Mouse (Mus musculus) ES-E14 (cell line): ENCODE results near the gene Otulin. TPM values are rescaled to one million over a fixed set of nuclear protein-coding genes. Genes with fewer than 3 reads are reported as not detected.

Source experiments
- DNase-seq: peaks from one replicate; pipeline ENCODE4 v3.0.0-alpha.2; 2013; ENCODE audit warnings: low read depth, low spot score
- H3K27ac ChIP-seq: 2 replicates; pipeline ENCODE4 v1.5.1; 2012; ENCODE audit warnings: low read depth, mild to moderate bottlenecking, low read length, moderate library complexity, mixed read lengths; ENCODE audit not compliant: poor library complexity, insufficient read depth, severe bottlenecking
- H3K36me3 ChIP-seq: 2 replicates; pipeline ENCODE4 v1.6.1; 2012; ENCODE audit warnings: mild to moderate bottlenecking, low read length, moderate library complexity, mixed read lengths; ENCODE audit not compliant: control insufficient read depth, poor library complexity, insufficient read depth, severe bottlenecking
- H3K4me1 ChIP-seq, 2 experiments: fragments of 150-350 bp in 1 of 2; sonication (generic) in 1 of 2; 2 replicates each; pipeline ENCODE4 v1.6.1; 2012; ENCODE audit warnings: low read length in 2 of 2, mild to moderate bottlenecking in 1 of 2, mixed read lengths in 1 of 2; ENCODE audit not compliant: control insufficient read depth in 2 of 2, insufficient read depth in 2 of 2, poor library complexity in 1 of 2
- H3K4me3 ChIP-seq, 2 experiments: fragments of 150-350 bp in 1 of 2; sonication (generic) in 1 of 2; 2 replicates each; pipeline ENCODE4 v1.5.1; 2012; ENCODE audit warnings: low read length in 2 of 2, low read depth in 1 of 2, mild to moderate bottlenecking in 1 of 2, mixed read lengths in 1 of 2; ENCODE audit not compliant: insufficient read depth in 1 of 2, poor library complexity in 1 of 2, severe bottlenecking in 1 of 2
- H3K9ac ChIP-seq: 2 replicates; pipeline ENCODE4 v1.6.1; 2012; ENCODE audit warnings: low read depth, mild to moderate bottlenecking, low read length, mixed read lengths; ENCODE audit not compliant: poor library complexity, insufficient read depth, severe bottlenecking
- H3K9me3 ChIP-seq: fragments of 150-350 bp; sonication (generic); 2 replicates; pipeline ENCODE4 v1.6.1; 2012; ENCODE audit warnings: low read depth, mild to moderate bottlenecking, low read length; ENCODE audit not compliant: control insufficient read depth, insufficient read depth
- CHD2 ChIP-seq: IDR thresholded peaks from 2 replicates; pipeline ENCODE4 v1.6.1; 2014; ENCODE audit warnings: mild to moderate bottlenecking, low read depth, low read length, inconsistent platforms
- HCFC1 ChIP-seq: IDR thresholded peaks from 2 replicates; pipeline ENCODE4 v1.6.1; 2012; ENCODE audit warnings: low read length, inconsistent platforms, borderline replicate concordance; ENCODE audit not compliant: insufficient read depth
- MAFK ChIP-seq: IDR thresholded peaks from 2 replicates; pipeline ENCODE4 v1.6.1; 2014; ENCODE audit warnings: mild to moderate bottlenecking, low read depth, low read length, inconsistent platforms; ENCODE audit not compliant: insufficient read depth
- ZC3H11A ChIP-seq: IDR thresholded peaks from 2 replicates; pipeline ENCODE4 v1.6.1; 2012; ENCODE audit warnings: low read depth, mild to moderate bottlenecking, inconsistent platforms, low read length, borderline replicate concordance
- ZNF384 ChIP-seq: IDR thresholded peaks from 2 replicates; pipeline ENCODE4 v1.6.1; 2012; ENCODE audit warnings: low read depth, low read length, inconsistent platforms
- in situ Hi-C, 2 experiments: fragments of 600-800 bp; cut with MboI; formaldehyde crosslinking; loops; one replicate each; pipeline ENCODE4 v1.15.1; 2025; ENCODE audit warnings: low sequenced_read_pairs in 2 of 2, inconsistent platforms in 1 of 2; ENCODE audit not compliant: unreplicated experiment in 2 of 2
- total RNA-seq: library from RNA; depleted of rRNA; stranded (reverse); fragments of 300-350 nt; gene quantifications from 2 replicates; pipeline ENCODE4 v1.2.3, GENCODE M21; 2012

Otulin gene
- total RNA-seq, 1 experiment, result 28.0 TPM

DNA sequence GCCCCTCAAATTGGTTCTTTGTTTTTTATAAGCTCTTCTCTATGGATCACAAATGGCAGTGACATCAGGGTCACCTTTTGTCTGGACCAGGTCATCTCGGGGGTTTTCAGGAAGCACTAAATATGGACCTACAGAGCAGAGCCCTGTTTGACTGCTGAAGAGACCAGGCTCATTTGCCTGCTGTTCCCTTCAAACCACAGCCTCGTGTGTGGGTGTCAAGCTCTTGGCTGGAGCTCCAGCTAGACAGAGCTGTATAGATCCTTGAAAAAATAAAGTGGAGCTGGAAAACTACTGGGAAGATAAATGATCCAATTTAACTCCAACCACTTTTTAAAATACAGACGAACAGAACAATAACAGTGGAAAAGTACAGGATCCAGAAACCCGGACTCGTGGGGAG is 93.7 kb downstream of the Otulin start:
- no peak for TF ChIP-seq ZNF384
- TF ChIP-seq MAFK, result no peak
- no peak for TF ChIP-seq HCFC1
- no peak for TF ChIP-seq CHD2
- TF ChIP-seq ZC3H11A, result no peak
- no peaks in the 10 kb centered on the region for H3K36me3 ChIP-seq
- H3K4me3 ChIP-seq, result no peak overlapping the region
- no peak overlapping the region for H3K9ac ChIP-seq
- no peak overlapping the region for H3K27ac ChIP-seq
- DNase-seq, result no peak
- no peaks in the 10 kb centered on the region for H3K4me1 ChIP-seq
- in situ Hi-C loops, result no loop called here
- H3K9me3 ChIP-seq, result no peaks in the 10 kb centered on the region

- Histone ChIP-seq H3K9ac (no peak overlapping the region), H3K4me3 (no peak overlapping the region), H3K9me3 (no peaks in the 10 kb centered on the region), H3K4me1 (no peaks in the 10 kb centered on the region), H3K27ac (no peak overlapping the region), H3K36me3 (no peaks in the 10 kb centered on the region)
- in situ Hi-C loops, result no loop called here
- DNase-seq, result no peak
- TF ChIP-seq HCFC1, result no peak
- TF ChIP-seq ZNF384, result no peak
Observed at GRCm38 (mm10) chr15:27536186-27536585, 94.3 kb downstream of the Otulin start.

DNA sequence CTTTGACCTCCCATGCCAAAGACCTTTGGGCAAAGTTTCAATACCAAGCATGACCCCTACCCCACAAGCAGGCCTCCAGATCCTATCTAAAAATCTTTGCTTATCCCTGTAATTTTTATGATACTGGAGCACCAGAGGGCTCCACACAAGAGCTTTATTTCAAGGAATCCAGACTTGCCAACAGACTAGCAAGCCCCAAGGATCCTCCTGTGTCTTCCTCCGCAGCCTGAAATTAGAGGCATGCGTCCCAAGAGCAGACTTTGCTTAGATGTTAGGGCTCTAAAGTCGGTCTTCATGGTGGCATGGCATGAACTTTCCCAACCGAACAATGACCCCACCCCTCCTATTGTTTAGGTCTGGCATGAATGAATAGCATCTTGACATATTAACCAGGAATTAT is 94.8 kb downstream of the Otulin start:
- no peaks in the 10 kb centered on the region for H3K9me3 ChIP-seq
- H3K9ac ChIP-seq, result no peak overlapping the region
- TF ChIP-seq HCFC1 (no peak), CHD2 (no peak), MAFK (no peak), ZNF384 (no peak), ZC3H11A (no peak)
- in situ Hi-C loops, result no loop called here
- no peaks in the 10 kb centered on the region for H3K4me1 ChIP-seq
- no peak for DNase-seq
- no peak overlapping the region for H3K27ac ChIP-seq
- no peaks in the 10 kb centered on the region for H3K36me3 ChIP-seq
- no peak overlapping the region for H3K4me3 ChIP-seq

GRCm38 (mm10) chr15:27533036-27533435 is 97.5 kb downstream of the Otulin start:
- Histone ChIP-seq H3K4me1 (no peaks in the 10 kb centered on the region), H3K4me3 (no peak overlapping the region), H3K9me3 (no peaks in the 10 kb centered on the region), H3K9ac (no peak overlapping the region), H3K27ac (no peak overlapping the region), H3K36me3 (no peaks in the 10 kb centered on the region)
- TF ChIP-seq ZC3H11A (no peak), HCFC1 (no peak), MAFK (no peak), CHD2 (no peak), ZNF384 (no peak)
- in situ Hi-C loops, result no loop called here
- no peak for DNase-seq

GRCm38 (mm10) chr15:27530023-27530422 is 100.5 kb downstream of the Otulin start:
- Histone ChIP-seq H3K4me3 (no peak overlapping the region), H3K27ac (no peak overlapping the region), H3K9ac (no peak overlapping the region), H3K36me3 (no peaks in the 10 kb centered on the region), H3K9me3 (no peaks in the 10 kb centered on the region), H3K4me1 (no peaks in the 10 kb centered on the region)
- in situ Hi-C loops, result no loop called here
- no peak for TF ChIP-seq HCFC1
- TF ChIP-seq CHD2, result no peak
- no peak for TF ChIP-seq ZC3H11A
- TF ChIP-seq ZNF384, result no peak
- no peak for TF ChIP-seq MAFK
- no peak for DNase-seq
